Mouse (Mus musculus) megakaryocyte, embryonic 14.5 days (primary cell): ENCODE measurements around the gene Fam196b.

Source experiments
- FLI1 ChIP-seq: IDR thresholded peaks from 2 replicates; pipeline ENCODE4 v1.6.1; 2012; ENCODE audit warnings: low read length, inconsistent platforms, mixed read lengths
- GATA1 ChIP-seq: IDR thresholded peaks from 3 replicates; pipeline ENCODE4 v1.6.1; 2012; ENCODE audit warnings: mixed read lengths, low read length, inconsistent platforms, borderline replicate concordance

GRCm38 (mm10) chr11:34383501-34383900, 68.9 kb downstream of the Fam196b start:
- TF ChIP-seq GATA1 (no peak), FLI1 (no peak)
